28 mouse cellular contexts compared by ENCODE assay signal in genomic region chr11:117858392-117858791, GRCm38 (mm10). TPM values are rescaled to one million over a fixed set of nuclear protein-coding genes. Genes with fewer than 3 reads are reported as not detected.
DNase-seq lines count a peak whose midpoint lies in the region; ATAC-seq lines count a peak whose summit lies in the region.
"Had no signal": no experiment of that assay in that cellular context is flagged by ENCODE, and none has a peak within 500 bp of the region (broad histone marks: within the 10 kb centered on the region; RNA-seq: fewer than 3 reads in every experiment).

No protein-coding gene starts in this region.

- no peak overlapping the region for H3K27ac ChIP-seq in hindbrain, embryonic 16.5 days (ENCODE audit: low read depth, low read length)
- H3K27ac ChIP-seq in hindbrain, embryonic 13.5 days, result no peak overlapping the region
- no peak overlapping the region for H3K27ac ChIP-seq in liver, embryonic 16.5 days (ENCODE audit: low read length)
- H3K27ac ChIP-seq: forebrain, embryonic 10.5 days; forebrain, embryonic 13.5 days; heart, embryonic 15.5 days; hindbrain, embryonic 12.5 days; hindbrain, postnatal 0 days had no signal

- peaks cover 2% of the 10 kb centered on the region; the same call in 1 of the 2 replicates for H3K4me1 ChIP-seq in hindbrain, embryonic 16.5 days (ENCODE audit: control insufficient read depth, insufficient read depth, low read depth, low read length)
- H3K4me1 ChIP-seq in hindbrain, embryonic 13.5 days (replicated peaks), result peaks cover 15% of the 10 kb centered on the region
- no peaks in the 10 kb centered on the region for H3K4me1 ChIP-seq in liver, embryonic 16.5 days (ENCODE audit: control insufficient read depth, low read depth, low read length)

- peaks cover 10% of the 10 kb centered on the region; the same call in 1 of the 2 replicates for H3K27me3 ChIP-seq in hindbrain, embryonic 16.5 days (replicated peaks; ENCODE audit: control insufficient read depth, insufficient read depth, low read length)
- H3K27me3 ChIP-seq in hindbrain, embryonic 13.5 days, result peaks cover 39% of the 10 kb centered on the region
- peaks cover 33% of the 10 kb centered on the region for H3K27me3 ChIP-seq in liver, embryonic 16.5 days (ENCODE audit: control insufficient read depth, insufficient read depth, low read depth, low read length)
- H3K27me3 ChIP-seq: Patski had no signal

- ATAC-seq in hindbrain, embryonic 16.5 days, result 0 out of 2 replicates have a peak, but pooled peaks have one; percentile 14
- ATAC-seq in hindbrain, embryonic 13.5 days (ENCODE audit: low FRiP score), result no peak
- 0 out of 2 replicates have a peak, but pooled peaks have one; percentile 5 for ATAC-seq in liver, embryonic 16.5 days (ENCODE audit: low read depth)
- ATAC-seq: CD4-positive, CD25-positive, alpha-beta regulatory T cell, adult 4 months; forebrain, embryonic 13.5 days; forebrain, embryonic 16.5 days; hindbrain, postnatal 0 days; inflammation-experienced regulatory T-cells, adult 6 months; Patski had no signal

- H3K36me3 ChIP-seq in hindbrain, embryonic 16.5 days (ENCODE audit: control insufficient read depth, insufficient read depth, low read length), result no peaks in the 10 kb centered on the region
- peaks cover 9% of the 10 kb centered on the region; the same call in 1 of the 2 replicates for H3K36me3 ChIP-seq in hindbrain, embryonic 13.5 days
- peaks cover 46% of the 10 kb centered on the region for H3K36me3 ChIP-seq in liver, embryonic 16.5 days (ENCODE audit: control insufficient read depth, insufficient read depth)

- no peak overlapping the region for H3K4me3 ChIP-seq in hindbrain, embryonic 16.5 days (ENCODE audit: low read length)
- H3K4me3 ChIP-seq in hindbrain, embryonic 13.5 days, result no peak overlapping the region
- H3K4me3 ChIP-seq in liver, embryonic 16.5 days (ENCODE audit: low read depth, low read length), result no peak overlapping the region
- H3K4me3 ChIP-seq: forebrain, embryonic 10.5 days; forebrain, embryonic 13.5 days; heart, embryonic 12.5 days; heart, embryonic 15.5 days; hindbrain, embryonic 12.5 days had no signal

- WGBS in hindbrain, embryonic 16.5 days, result 49% methylated on average over 3 of the region's 3 CpGs
- 46% methylated on average over 3 of the region's 3 CpGs for WGBS in hindbrain, embryonic 13.5 days
- WGBS in liver, embryonic 16.5 days (ENCODE audit: insufficient replicate concordance), result 61% methylated on average over 3 of the region's 3 CpGs

- H3K9me3 ChIP-seq in hindbrain, embryonic 16.5 days (ENCODE audit: control insufficient read depth, low read length), result no peaks in the 10 kb centered on the region
- H3K9me3 ChIP-seq in hindbrain, embryonic 13.5 days, result no peaks in the 10 kb centered on the region
- no peaks in the 10 kb centered on the region; the same call in 1 of the 2 replicates for H3K9me3 ChIP-seq in liver, embryonic 16.5 days (replicated peaks; ENCODE audit: control insufficient read depth, low read length)
- H3K9me3 ChIP-seq: forebrain, embryonic 13.5 days; heart, embryonic 12.5 days; heart, embryonic 15.5 days; hindbrain, embryonic 12.5 days had no signal

- no peak overlapping the region for H3K4me2 ChIP-seq in hindbrain, embryonic 16.5 days (ENCODE audit: low read length)
- H3K4me2 ChIP-seq in hindbrain, embryonic 13.5 days, result no peak overlapping the region
- H3K4me2 ChIP-seq in liver, embryonic 16.5 days (ENCODE audit: low read depth, low read length), result no peak overlapping the region
- H3K4me2 ChIP-seq: forebrain, embryonic 13.5 days; heart, embryonic 12.5 days; heart, embryonic 15.5 days; hindbrain, embryonic 12.5 days had no signal

- peak; percentile 55 for DNase-seq in retina, postnatal 1 day
- no peak for DNase-seq in retina, embryonic 14.5 days (ENCODE audit: low spot score)
- no peak for DNase-seq in thymus, adult 18-20 months
- DNase-seq: adrenal gland, postnatal 10 days; adrenal gland, postnatal 36 days; cerebellum, adult 18-20 months; cerebellum, adult 9-10 months; cerebellum, postnatal 14 days; gastrocnemius, postnatal 25 days; heart, adult 18-20 months; heart, postnatal 10 days; heart, postnatal 36 days had no signal

- H3K9ac ChIP-seq in hindbrain, embryonic 16.5 days (ENCODE audit: low read depth, low read length), result no peak overlapping the region
- no peak overlapping the region for H3K9ac ChIP-seq in hindbrain, embryonic 13.5 days
- no peak overlapping the region for H3K9ac ChIP-seq in liver, embryonic 16.5 days (ENCODE audit: low read depth, low read length)
- H3K9ac ChIP-seq: forebrain, embryonic 13.5 days; heart, embryonic 12.5 days; heart, embryonic 15.5 days had no signal

RNA-seq across cellular contexts. Expression of gene Tmem235, which starts 2.2 kb away (rescaled TPM):
- 0.08 TPM in 1 of 2 replicates, not detected in the other for polyA plus RNA-seq in hindbrain, embryonic 16.5 days (2015; fragmentation: Nextera tagmentation; extraction: Ambion mirVana)
- polyA plus RNA-seq in hindbrain, embryonic 13.5 days (2015; fragmentation: Nextera tagmentation; extraction: Ambion mirVana), result not detected in 2 replicates
- not detected in 2 replicates for polyA plus RNA-seq in liver, embryonic 16.5 days (2015; fragmentation: Nextera tagmentation; extraction: Ambion mirVana)
- polyA plus RNA-seq: CD4-positive, CD25-positive, alpha-beta regulatory T cell, adult 4 months; embryonic facial prominence, embryonic 11.5 days; embryonic facial prominence, embryonic 14.5 days; forebrain, embryonic 10.5 days; forebrain, embryonic 13.5 days; forebrain, embryonic 16.5 days; gonadal fat pad, adult 2 months; heart, embryonic 12.5 days; heart, embryonic 15.5 days; hindbrain, embryonic 12.5 days; hindbrain, postnatal 0 days; inflammation-experienced regulatory T-cells, adult 6 months had no signal

RNA-seq across cellular contexts. Expression of gene Birc5, which starts 9.3 kb away (rescaled TPM):
- 37.9 and 42.9 TPM in 2 replicates for polyA plus RNA-seq in hindbrain, embryonic 16.5 days (2015; fragmentation: Nextera tagmentation; extraction: Ambion mirVana)
- 56.0 and 57.4 TPM in 2 replicates for polyA plus RNA-seq in hindbrain, embryonic 13.5 days (2015; fragmentation: Nextera tagmentation; extraction: Ambion mirVana)
- 298 and 327 TPM in 2 replicates for polyA plus RNA-seq in liver, embryonic 16.5 days (2015; fragmentation: Nextera tagmentation; extraction: Ambion mirVana)

RNA-seq across cellular contexts. Expression of gene Tha1, which starts 14.9 kb away (rescaled TPM):
- polyA plus RNA-seq in hindbrain, embryonic 16.5 days (2015; fragmentation: Nextera tagmentation; extraction: Ambion mirVana), result 4.5 and 5.5 TPM in 2 replicates
- 3.2 and 3.3 TPM in 2 replicates for polyA plus RNA-seq in hindbrain, embryonic 13.5 days (2015; fragmentation: Nextera tagmentation; extraction: Ambion mirVana)
- 1.3 and 2.6 TPM in 2 replicates for polyA plus RNA-seq in liver, embryonic 16.5 days (2015; fragmentation: Nextera tagmentation; extraction: Ambion mirVana)

RNA-seq across cellular contexts. Expression of gene Tk1, which starts 32.5 kb away (rescaled TPM):
- 19.6 and 21.2 TPM in 2 replicates for polyA plus RNA-seq in hindbrain, embryonic 16.5 days (2015; fragmentation: Nextera tagmentation; extraction: Ambion mirVana)
- 25.3 and 26.0 TPM in 2 replicates for polyA plus RNA-seq in hindbrain, embryonic 13.5 days (2015; fragmentation: Nextera tagmentation; extraction: Ambion mirVana)
- polyA plus RNA-seq in liver, embryonic 16.5 days (2015; fragmentation: Nextera tagmentation; extraction: Ambion mirVana), result 120 and 127 TPM in 2 replicates

RNA-seq across cellular contexts. Expression of gene Afmid, which starts 32.7 kb away (rescaled TPM):
- 7.0 and 8.5 TPM in 2 replicates for polyA plus RNA-seq in hindbrain, embryonic 16.5 days (2015; fragmentation: Nextera tagmentation; extraction: Ambion mirVana)
- 4.2 and 4.9 TPM in 2 replicates for polyA plus RNA-seq in hindbrain, embryonic 13.5 days (2015; fragmentation: Nextera tagmentation; extraction: Ambion mirVana)
- 14.6 and 15.4 TPM in 2 replicates for polyA plus RNA-seq in liver, embryonic 16.5 days (2015; fragmentation: Nextera tagmentation; extraction: Ambion mirVana)
